Mouse (Mus musculus): ENCODE data around the gene Dock1.

- TF ChIP-seq POLR2A (IDR thresholded peaks at IDR 0.05; ENCODE audit: low read depth, low read length) (no peak), JUN (IDR thresholded peaks at IDR 0.05; ENCODE audit: insufficient read depth, low read depth, low read length) (no peak), CTCF (conservative IDR thresholded peaks at IDR 0.05 in 1 of 2, IDR thresholded peaks at IDR 0.05 in 1 of 2; ENCODE audit: low read depth in 2 of 2, low read length in 2 of 2) (no peak), EP300 (IDR thresholded peaks at IDR 0.05; ENCODE audit: low read length) (no peak), POLR2AphosphoS2 (IDR thresholded peaks at IDR 0.05; ENCODE audit: low read depth, low read length) (no peak)
Observed at GRCm38 (mm10) chr7:135169936-135170335, 499.5 kb downstream of the Dock1 start.

All from CH12.LX (cell line).